Mouse (Mus musculus) brain, adult 2 months (tissue): ENCODE results near the gene Gm10053.
"Not testable (repeated sequence)": the region's sequence is repeated elsewhere in the genome, so short reads cannot be mapped to it uniquely, and the experiment has no call there.

Source experiments
- DNase-seq: peaks from one replicate; pipeline ENCODE4 v3.0.0; 2011; ENCODE audit warnings: low read depth, low spot score

Gm10053 gene

DNA sequence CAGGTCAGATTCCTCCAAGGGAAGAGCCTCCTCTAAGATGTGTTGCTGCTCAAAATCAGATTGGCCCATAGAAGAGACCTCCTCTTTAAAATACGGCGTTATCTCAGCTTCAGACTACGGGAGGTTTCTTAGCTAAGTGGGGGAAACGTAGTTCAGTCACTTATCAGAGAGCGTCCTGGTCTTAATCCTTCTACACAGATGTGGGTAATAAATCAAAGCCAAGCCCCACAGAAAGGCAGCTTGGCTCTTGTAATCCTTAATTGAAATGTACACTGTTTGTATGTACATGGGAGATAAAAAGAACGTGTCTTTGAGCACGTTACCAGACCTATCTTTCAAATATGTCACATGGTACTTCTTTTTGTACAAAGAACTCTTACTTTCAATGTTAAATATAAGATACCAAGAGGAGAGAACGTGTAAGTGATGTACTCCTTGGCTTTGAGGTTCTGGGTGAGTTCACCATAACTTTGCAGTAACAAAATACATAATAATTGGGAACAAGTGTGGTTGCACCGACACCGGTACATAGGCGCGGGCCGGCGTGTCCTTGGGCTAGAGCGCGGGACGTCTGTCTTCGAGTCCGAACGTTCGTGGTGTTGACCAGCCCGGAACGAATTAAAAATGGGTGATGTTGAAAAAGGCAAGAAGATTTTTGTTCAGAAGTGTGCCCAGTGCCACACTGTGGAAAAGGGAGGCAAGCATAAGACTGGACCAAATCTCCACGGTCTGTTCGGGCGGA lies at the start of gene Gm10053:
Gm10053 (plus strand) TSS at position 558 of the 742 bp plus-strand sequence.
- not testable (repeated sequence) for DNase-seq

DNA sequence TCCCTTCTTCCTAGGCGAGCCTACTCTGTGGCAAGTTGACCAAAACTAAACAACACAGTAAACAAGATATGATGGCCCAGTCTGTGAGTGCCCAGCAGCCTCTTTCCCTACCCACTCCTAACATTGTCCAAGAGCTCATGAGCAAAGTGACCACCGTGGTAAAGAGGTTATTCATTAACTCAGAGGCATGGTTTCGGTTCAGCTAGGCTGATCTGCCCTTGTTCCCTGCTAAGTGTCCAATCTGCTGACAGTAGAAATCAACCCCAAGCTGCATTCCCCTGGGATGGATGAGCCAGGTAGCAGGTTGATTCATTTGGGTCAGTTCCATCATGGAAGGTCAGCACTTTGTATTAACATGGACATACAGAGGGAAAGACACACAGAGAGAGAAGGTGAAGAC lies 33.4 kb upstream of the Gm10053 start:
- no peak for DNase-seq

DNA sequence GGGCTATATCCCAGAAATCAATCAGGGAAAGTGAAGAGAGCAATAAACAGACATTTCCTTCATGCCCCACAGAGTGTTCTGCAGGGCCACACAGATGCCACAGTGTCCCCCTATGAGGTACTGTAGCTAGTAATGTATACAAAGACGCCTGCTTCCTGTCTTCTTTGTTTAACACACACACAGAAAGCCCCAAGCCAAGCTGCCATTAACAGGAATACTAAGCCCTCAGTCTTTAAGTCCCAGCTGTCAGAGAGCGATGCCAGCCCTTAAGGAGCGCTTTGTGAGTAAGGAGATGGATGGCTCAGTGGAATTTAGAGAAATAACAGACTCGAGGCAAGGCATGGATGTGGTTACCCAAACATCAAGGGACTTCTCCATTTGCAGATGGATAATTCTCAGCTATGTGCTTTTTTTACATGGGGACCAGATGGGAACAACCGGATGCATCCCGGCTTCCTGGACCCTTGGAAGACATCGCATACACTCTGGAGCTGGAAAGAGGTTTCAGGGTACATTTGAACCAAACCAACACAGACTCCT lies 30.4 kb upstream of the Gm10053 start:
- DNase-seq: peak; percentile 6

DNA sequence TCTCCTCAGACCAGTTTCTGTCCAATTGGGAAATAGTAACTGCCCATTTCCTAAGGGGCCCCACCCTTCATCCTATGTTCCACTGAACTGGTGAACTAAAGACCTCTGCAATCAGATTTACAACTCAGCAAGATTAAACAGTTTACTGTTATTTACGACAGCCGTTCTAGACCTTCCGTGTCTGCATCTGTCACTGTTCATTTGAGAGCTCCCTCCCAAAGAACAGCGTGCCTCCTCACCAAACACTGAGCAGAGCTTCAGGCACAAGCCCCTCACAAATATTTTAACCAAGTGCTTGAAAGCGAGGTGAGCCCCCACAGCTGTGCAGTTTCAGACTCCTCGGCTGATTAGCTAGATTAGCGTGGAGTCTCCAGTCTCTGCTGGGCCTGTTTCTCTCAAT lies 27.1 kb upstream of the Gm10053 start:
- DNase-seq: no peak

DNA sequence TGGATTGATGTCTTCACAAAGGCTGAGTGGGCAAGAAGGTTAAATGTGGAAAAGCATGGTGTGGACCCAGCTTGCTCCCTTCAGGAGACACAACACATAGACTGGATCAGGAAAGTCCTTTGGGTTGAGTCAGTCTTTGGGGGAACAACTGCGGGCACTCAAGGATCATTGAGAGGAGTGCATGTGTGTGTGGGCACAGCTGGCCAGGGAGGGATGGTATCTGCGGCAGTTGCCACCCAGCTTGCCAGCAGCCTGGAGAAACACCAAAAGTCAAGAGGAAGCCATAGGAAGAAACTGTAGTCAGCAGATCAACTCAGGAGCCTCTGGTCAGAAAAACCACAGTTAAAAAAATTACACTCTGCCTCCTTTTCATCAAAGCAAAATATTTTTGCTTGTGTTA lies 26.6 kb upstream of the Gm10053 start:
- DNase-seq: no peak

DNA sequence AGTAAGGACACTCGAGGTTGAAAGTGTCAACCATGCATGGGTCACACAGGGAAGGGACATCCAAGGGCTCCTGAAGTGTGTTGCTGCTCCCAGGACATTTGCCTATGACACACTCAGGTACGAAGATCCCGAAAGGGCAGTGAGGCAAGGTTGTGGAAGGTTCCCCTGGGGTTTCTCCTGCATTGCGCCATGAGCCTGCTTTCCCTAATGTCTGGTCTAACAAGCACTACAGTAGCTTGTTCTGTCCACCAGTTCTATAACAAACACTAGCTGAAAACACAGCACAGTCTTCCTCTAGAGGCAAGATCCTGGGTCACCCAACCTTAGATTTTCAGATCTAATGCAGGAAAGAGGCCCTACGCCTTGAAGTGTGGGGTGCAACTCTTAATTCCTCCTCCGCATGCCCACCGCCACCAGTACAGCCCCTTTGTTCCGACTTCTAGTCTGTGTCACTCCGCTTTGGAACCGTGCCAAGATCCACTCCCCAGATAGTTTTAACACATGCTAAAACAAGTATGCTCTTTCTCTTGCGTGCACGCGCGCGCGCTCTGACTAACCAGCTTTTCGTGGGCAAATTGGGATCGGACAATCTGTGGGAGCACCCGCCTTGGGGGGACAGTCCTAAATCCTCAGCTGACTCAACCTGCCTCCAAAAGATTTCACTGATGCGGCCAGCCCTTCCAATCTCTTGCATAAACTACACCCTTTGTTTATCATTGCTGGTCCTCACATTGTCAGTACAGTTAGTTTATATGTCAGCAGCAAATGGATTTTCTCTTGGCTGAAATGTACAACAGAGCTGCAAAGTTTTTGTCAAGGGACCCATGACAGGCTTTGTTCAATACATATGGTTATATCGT lies 23.8 kb upstream of the Gm10053 start:
- peak; percentile 16 for DNase-seq

DNA sequence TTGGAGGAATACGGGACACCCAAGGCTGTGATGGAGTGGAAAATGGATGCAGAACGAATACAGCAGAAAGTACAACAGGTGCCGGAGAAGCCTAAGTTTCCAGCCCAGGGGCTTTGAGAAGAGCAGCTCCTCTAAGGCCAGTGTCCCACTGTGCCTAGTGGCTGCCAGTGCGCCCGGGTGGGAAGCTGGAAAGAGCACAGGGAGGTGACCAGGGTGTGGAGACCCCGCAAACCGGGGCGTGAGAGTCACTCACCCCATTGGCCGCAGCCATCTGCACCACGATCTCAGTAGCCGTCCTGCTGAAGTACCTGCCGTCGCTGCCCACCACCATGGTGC lies 14.2 kb upstream of the Gm10053 start:
- no peak for DNase-seq

DNA sequence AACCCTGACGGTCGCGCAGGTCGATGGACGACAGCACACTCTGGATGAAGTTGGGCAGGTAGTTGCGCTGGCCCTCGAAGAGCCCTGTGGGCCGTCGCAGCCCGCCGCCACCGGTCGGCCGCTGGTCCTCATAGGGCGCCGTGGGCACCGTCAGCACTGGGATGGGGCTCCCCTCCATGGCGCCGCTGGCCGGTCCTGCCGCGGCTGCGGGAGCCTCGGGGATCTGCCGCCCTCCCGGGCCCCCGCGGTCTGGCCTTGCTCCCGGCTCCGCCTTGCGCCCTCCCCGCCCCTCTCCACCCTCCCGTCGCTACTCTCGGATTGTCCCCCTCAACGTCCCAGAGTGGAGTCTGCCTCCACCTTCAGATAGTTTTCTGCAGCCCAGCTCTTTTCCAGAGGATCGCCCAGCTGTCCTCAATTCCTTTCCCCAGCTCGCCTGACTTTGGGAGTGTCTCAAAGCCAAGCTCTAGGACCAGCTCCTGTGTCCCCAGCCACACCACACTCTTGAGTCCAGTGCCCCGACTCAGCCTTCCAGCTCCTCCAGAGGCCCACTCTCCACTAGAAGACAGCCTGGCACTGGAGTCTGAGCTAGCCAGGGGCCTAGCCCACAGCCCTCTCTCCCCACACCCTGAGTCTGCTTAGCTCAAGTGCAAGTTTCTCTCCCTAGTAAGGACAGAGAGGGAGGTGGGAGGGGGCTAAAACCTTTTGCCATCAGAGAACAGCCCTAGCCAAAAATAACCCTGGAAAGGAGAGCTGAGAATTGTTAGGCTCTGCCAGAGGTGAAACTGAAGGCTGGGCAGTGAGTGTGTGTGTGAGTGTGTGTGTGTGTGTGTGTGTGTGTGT lies 13.7 kb upstream of the Gm10053 start, which contains the start of gene Pgm5:
Pgm5 (minus strand) TSS at position 244 of the 840 bp plus-strand sequence.
- no peak for DNase-seq

DNA sequence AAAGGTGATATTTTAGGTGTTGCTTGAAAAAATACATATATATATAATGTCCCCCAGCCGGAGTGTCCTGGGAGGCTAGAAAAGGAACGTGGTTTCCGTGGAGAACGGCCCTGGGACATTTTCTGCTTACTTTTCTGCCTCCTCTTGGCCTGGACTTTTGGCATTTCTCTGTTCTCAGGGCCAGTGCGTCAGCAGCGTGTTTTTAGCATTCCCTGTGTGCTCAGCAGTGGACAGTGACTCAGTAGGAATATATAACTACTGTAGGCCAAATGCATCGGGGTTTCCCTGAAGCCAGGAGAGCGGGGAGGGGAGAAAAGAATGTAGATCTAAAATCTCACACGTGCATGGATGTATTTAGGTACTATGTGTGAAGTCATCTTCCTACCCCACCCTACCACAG lies 10.1 kb upstream of the Gm10053 start:
- no peak for DNase-seq

DNA sequence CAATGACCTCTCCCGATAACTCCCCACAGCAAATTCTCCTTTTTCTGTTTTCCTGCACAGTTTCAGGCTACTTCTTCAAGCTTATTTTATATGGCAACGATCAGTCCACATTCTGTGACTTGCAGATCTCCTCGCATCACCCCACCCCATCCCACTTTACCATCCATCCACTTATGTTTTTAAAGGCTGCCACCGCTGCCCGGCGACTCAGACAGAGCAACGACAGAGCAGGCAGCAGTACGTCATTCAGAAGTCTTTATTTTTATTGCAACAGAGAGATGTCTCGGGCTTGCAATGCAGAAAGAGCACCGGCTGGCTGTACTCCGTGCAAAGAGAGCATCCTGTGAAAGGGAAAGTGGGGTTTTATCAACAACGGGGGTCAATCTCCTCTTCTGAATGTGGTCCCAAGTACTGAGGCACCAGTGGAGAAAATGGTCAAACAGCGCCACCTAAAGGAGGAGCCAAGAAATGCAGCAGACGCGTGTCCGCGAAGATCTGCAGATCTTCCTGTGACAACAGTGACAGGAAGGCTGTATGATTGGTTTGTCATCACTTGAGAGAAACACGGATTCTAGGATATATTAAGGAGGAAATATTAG lies 4.3 kb upstream of the Gm10053 start:
- peak; percentile 82 for DNase-seq

DNA sequence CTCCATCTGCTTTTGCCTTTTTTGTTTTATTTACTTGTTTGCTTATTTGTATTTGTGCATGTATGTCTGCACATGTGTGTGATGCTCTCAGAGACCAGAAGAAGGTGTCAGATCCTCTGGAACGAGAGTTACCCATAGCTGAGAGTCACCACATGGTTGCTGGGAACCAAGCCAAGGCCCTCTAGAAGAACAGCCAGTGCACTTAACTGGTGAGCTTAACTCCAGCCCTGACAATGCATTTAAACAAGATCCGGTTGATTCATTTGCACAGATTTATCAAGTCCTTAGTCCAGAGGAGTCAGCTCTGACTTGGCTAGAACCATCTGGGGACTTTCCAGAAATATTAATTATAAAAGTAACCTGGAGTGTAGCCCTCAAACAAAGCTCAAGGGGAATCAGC lies 1.6 kb upstream of the Gm10053 start:
- DNase-seq: peak; percentile 13

DNA sequence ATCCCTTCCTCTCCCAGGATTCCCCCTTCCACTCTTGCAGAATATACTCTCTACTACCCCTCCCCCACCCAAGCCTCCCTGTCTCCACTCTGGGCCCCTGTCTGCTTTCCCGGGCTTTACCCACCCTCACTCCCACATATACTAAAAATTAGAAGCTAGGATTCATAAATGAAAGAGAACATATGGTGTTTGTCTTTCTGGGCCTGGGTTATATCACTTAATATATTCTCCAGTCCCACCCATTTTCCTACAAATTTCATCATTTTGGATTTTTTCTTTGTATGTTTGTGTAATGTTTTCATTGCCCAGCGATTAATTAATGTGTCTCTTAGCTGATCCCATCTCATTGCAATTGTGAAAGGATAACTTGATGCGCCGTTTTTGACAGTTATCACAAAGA lies 5.8 kb downstream of the Gm10053 start:
- no peak for DNase-seq

DNA sequence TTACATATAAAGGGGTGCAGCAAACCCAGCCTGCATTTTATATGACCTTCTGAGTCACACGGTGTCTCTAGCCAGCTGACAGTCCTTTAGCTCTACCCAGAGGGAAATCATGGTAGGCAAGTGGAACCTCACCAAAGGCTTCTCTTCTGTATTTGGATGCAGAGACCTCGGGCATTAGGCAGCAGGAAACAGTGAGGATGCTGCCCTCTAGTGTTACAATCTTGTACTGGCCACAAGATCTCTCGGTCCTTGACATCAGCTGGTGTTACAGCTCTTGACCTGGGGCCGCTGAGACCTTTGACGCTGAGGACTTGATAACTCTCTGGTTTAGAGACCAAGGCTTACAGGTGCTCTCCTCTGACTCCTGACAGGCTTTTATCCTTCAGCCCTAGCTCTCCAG lies 10.0 kb downstream of the Gm10053 start:
- DNase-seq: peak; percentile 72

DNA sequence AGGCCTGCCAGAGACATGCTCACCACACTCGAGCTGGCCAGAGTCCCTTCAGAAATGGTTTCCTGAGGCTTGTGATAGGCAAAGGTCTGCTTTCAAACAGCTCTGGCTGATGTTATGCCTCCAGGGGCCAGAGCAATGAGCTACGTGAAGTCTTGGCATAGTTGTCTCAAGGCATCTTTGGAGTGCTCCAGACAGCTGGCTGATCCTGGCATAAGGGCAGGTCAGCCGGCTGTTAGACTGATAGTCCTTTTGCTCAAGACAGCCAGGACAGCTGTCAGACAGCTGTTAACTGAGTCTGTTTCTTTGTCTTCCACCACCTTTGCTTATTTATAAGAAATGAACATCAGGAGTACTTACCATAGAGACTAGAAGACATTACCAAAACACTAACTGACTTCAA lies 11.4 kb downstream of the Gm10053 start:
- no peak for DNase-seq

DNA sequence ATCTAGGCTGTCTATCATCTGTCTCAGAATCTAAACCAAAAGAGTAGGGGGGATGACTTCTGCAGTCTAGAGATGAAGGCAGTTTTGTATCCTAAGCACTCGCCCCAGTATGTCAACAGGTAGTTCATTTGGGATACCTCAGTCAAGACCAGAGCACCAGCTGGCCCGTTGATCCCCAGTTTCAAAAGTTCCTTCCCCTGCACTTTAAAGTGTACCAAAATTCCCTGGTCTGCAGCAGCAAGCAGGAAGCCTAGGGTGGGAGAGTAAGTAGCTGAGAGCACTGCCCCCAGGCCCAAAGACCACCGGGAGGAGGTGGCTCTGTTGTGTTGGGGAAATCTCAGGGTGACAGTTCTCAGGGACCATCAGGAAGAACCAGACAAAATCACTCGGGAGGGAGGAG lies 21.1 kb downstream of the Gm10053 start:
- DNase-seq: no peak

DNA sequence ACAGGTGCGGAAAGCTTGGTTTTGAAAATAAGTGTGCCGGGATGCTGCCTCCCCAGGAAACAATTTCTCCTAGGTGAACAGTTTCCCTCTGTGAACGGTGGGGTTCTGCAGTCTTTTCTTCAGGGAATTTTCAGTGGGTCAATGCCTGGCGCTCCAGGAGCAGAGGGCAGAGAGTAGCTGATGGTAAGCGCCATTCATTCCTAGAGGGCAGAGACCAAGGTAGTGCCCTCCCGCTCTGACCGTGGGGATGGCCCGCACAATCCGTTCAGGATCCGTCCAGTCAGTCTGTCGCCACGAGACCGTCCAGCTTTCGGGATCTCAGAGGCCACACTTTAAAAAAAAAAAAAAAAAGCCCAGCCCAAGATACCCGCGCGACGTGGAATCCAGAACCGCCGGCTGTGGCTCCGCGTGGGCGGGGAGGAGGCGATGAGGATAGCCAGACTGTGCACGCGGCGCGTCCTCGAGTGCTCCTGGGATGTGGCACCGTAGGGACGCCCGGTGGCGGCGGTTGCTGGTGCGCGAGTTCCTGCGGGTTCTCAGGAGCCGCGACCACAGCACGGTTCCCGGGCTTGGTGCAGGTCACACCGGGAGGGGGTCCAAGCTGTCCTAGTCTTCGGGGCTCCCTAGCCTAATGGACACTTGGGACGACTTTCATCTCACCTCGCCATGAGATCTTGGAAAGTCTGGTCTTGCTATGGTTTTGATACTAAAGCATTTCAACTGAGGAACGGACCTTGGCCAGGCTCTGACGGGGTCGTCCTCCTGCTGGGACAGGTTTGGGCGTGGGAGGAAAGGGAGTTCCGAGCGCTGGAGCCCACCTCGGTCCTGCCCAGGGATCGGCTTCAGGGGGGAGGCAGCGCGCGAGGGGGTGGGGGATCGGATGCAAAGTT lies 21.8 kb downstream of the Gm10053 start:
- DNase-seq: no peak

DNA sequence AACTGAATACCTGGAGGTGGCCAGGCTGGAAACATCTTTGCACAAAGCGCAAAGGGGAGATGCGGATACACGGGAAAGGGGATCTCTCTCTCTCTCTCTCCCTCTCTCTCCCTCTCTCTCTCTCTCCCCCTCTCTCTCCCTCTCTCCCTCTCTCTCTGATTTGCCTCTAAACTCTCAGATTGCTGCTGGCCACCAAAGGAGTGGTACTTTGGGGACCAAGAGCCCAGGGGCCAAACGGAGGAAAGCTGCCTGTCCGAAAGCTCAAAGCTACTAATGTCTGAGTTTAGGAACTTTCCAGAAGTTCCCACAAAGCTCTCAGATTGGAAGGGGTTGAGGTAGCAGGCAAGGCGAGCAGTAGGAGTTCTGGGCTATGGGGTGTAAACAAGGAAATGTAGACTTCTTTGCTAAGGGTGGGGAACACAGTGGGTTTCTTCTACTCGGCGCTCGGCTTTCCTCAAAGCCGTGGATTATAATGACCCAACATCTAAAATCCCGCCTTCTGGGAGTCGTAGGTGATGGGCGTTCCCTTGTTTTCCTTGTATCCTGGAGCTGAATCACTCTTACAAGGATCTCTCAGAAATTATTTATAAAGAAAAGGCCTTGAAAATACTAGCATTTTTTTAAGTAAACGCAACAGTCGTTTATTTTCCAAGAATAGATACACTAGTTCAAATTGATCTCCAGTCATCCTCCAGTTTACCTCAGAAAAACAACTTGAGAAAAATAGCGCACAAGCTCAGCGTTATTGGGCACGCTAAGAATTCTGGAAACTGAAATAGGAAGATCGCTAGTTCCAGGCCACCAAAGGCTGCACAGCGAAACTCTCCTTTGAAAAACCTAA lies 22.6 kb downstream of the Gm10053 start:
- no peak for DNase-seq

DNA sequence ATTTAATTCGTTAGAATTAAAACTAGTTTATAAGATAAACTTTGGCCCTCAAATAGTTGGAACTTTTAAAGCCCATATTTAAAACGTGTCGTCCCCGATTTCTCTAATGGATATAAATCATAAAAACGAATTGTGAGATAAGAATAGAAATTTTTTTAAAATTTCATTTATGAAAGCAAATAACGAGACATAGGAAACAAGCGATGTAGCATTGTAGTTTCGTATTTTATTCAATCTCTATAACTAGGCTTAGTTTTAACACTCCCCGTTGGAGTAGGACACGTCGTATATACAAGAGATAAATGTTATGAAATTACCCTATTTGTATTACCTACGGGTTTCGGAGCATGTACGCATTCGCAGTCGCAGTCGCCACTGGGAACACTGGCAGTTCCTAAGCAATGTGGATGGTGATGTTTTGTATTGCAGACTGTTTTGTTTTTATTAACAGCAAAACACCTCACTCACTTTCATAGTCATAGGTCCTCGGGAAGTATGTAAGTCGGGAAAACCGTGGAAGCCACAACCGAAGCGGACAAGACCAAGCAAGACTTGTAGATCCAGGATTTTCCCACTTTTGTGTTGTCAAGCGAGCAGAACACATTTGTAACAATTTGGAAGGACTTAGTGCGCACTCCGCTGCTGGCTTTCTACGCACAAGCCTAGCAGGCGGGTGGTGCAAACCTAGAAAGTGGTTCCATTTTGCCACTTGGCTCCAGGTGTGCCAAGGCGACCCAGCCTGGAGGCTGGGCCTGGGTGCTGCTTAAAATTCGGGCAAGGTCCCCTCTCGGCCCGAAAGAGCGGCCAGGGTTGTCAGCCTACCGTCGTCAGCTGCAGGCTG lies 23.5 kb downstream of the Gm10053 start:
- DNase-seq: peak; percentile 6
